Mouse (Mus musculus) thymus, adult 2 months (tissue): ENCODE data around the gene Set. TPM values are rescaled to one million over a fixed set of nuclear protein-coding genes. Genes with fewer than 3 reads are reported as not detected.

Experiments used
- DNase-seq: peaks from one replicate; pipeline ENCODE4 v3.0.0; 2021
- H3K27ac ChIP-seq: fragments of 200-500 bp; 2 replicates; pipeline ENCODE4 v1.5.1; 2012; ENCODE audit warnings: low read length, control low read depth; ENCODE audit not compliant: control insufficient read depth, insufficient read depth
- H3K27me3 ChIP-seq: fragments of 200-500 bp; 2 replicates; pipeline ENCODE4 v1.6.1; 2012; ENCODE audit warnings: mild to moderate bottlenecking, low read length, moderate library complexity, mixed read lengths; ENCODE audit not compliant: control insufficient read depth, insufficient read depth
- H3K36me3 ChIP-seq: fragments of 200-500 bp; 2 replicates; pipeline ENCODE4 v1.6.1; 2012; ENCODE audit warnings: mild to moderate bottlenecking, low read length, moderate library complexity; ENCODE audit not compliant: control insufficient read depth, insufficient read depth
- H3K4me1 ChIP-seq: fragments of 200-500 bp; replicated peaks from 2 replicates; pipeline ENCODE4 v1.6.1; 2012; ENCODE audit warnings: low read length; ENCODE audit not compliant: control insufficient read depth, insufficient read depth
- H3K4me3 ChIP-seq: fragments of 200-500 bp; 2 replicates; pipeline ENCODE4 v1.5.1; 2012; ENCODE audit warnings: mild to moderate bottlenecking, low read length, control low read depth, moderate library complexity; ENCODE audit not compliant: control insufficient read depth, insufficient read depth
- CTCF ChIP-seq: fragments of 200-500 bp; IDR thresholded peaks from 2 replicates; pipeline ENCODE4 v1.5.1; 2012; ENCODE audit warnings: mild to moderate bottlenecking, control low read depth, low read length, moderate library complexity, borderline replicate concordance; ENCODE audit not compliant: control insufficient read depth, poor library complexity, insufficient read depth; ENCODE audit errors: extremely low read depth
- POLR2A ChIP-seq: fragments of 200-500 bp; IDR thresholded peaks from 2 replicates; pipeline ENCODE4 v1.6.1; 2012; ENCODE audit warnings: mild to moderate bottlenecking, low read length, control low read depth, moderate library complexity; ENCODE audit not compliant: control insufficient read depth, poor library complexity, insufficient read depth; ENCODE audit errors: extremely low read depth
- WGBS: fragments of 180-500 bp; shearing (Covaris S2); methylation state at CpG from one replicate; pipeline ENCODE4 v1.1.7; 2018; 5-methylcytosine and 5-hydroxymethylcytosine counted together
- polyA plus RNA-seq: library from polyadenylated mRNA; depleted of rRNA; stranded (reverse); fragments of >200 nt; gene quantifications from 2 replicates; pipeline ENCODE4 v1.2.3, GENCODE M21; 2012

The Set gene
- polyA plus RNA-seq, 1 experiment = 71.7 TPM

DNA sequence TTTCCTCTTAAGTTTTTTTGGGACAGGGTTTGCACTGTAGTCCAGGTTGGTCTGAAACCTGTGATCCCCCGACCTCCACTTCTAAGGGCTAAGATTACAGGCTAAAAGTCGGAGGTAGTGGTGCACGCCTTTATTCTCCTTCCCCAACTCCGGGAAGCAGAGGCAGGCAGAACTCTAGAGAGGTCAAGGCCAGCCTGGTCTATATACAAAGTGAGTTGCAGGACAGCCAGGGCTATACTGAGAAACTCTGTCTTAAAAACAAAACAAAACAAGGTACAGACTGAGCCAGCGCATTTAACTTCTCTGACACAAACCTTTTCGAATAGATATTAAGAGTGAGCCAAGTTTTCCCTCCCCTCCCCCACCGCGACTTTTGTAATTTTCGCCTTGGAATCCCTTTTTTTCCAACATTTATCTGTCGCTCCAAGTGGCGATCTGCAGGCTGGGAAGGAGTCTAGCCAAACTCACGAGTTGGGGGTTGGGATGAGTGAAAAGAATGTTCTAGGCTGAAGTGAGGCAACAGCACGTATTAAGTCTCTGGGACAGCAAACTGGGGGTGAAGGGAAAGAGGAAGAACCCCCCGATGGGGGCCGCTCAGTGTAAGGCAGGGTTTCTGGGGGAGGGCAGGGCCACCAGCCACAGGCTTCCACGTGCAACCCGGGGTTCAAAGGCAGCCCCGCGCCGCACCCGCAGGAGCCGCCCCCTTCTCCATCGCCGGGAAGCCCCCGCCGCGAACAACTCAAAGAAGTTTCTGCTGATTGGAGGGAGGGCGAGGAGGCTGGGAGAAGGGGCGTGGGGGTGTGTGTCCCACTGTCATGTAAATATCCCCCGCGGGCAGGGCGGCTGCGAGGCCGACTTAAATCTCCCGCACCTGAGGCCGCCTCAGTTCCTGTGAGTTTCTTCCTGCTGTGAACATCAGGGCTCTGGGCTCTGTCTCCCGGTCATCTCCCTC lies 4.3 kb downstream of the Set start:
- no peaks in the 10 kb centered on the region for H3K27me3 ChIP-seq
- WGBS = 11% methylated on average over 37 of the region's 37 CpGs
- peak overlapping the region; percentile 60; the same call in 1 of the 2 replicates for H3K27ac ChIP-seq
- no peak for TF ChIP-seq CTCF
- 0 out of 2 replicates have a peak, but pooled peaks have one; percentile 18 for TF ChIP-seq POLR2A
- no peaks in the 10 kb centered on the region for H3K36me3 ChIP-seq
- H3K4me3 ChIP-seq = peak overlapping the region; percentile 80
- peak; percentile 70 for DNase-seq
- peaks cover 26% of the 10 kb centered on the region for H3K4me1 ChIP-seq

- TF ChIP-seq POLR2A = no peak
- 0 out of 2 replicates have a peak, but pooled peaks have one; percentile 25 for TF ChIP-seq CTCF
- Histone ChIP-seq H3K27ac (peak overlapping the region; percentile 60), H3K4me3 (peak overlapping the region; percentile 80), H3K27me3 (no peaks in the 10 kb centered on the region), H3K36me3 (no peaks in the 10 kb centered on the region), H3K4me1 (peaks cover 26% of the 10 kb centered on the region)
- WGBS = under 1% methylated on average over 40 of the region's 40 CpGs
- peak; percentile 50 for DNase-seq
These were observed 5.3 kb downstream of the Set start for GRCm38 (mm10) chr2:30062249-30063093.

GRCm38 (mm10) chr2:30063235-30063634 lies 6.1 kb downstream of the Set start:
- TF ChIP-seq CTCF = no peak
- TF ChIP-seq POLR2A = no peak
- WGBS = 9% methylated on average over 8 of the region's 8 CpGs
- H3K4me3 ChIP-seq = peak overlapping the region; percentile 80
- no peak for DNase-seq
- H3K36me3 ChIP-seq = no peaks in the 10 kb centered on the region; the same call in 1 of the 2 replicates
- H3K27ac ChIP-seq = peak overlapping the region; percentile 60
- peaks cover 26% of the 10 kb centered on the region for H3K4me1 ChIP-seq
- no peaks in the 10 kb centered on the region for H3K27me3 ChIP-seq

DNA sequence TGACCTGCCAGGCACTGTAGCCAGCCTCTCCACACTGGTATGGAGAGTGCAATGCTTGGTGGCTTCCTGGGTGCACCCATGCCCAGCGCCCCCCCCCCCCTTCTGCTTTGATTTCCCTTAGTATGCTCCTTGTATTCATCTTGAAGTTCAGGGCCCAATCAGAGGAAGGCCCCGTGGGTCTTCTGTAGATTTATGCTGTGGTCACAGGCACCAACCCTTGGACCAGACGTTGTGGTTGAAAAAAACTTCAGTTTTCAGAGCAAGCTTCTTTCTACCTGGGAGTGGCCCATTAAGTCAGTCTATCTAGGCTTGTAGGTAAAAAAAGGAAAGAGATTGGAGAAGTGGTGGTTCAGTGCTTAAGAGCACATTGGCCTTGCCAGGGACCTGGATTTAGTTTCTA lies 6.6 kb downstream of the Set start:
- 4% methylated on average over 2 of the region's 3 CpGs for WGBS
- H3K4me3 ChIP-seq = peak overlapping the region; percentile 80; the same call in 1 of the 2 replicates
- DNase-seq = no peak
- H3K36me3 ChIP-seq = peaks cover 4% of the 10 kb centered on the region
- H3K27me3 ChIP-seq = no peaks in the 10 kb centered on the region
- peaks cover 26% of the 10 kb centered on the region for H3K4me1 ChIP-seq
- TF ChIP-seq POLR2A (no peak), CTCF (no peak)
- peak overlapping the region; percentile 60; the same call in 1 of the 2 replicates for H3K27ac ChIP-seq

- no peak for DNase-seq
- Histone ChIP-seq H3K4me1 (peaks cover 26% of the 10 kb centered on the region), H3K27ac (no peak overlapping the region), H3K27me3 (no peaks in the 10 kb centered on the region), H3K4me3 (no peak overlapping the region), H3K36me3 (peaks cover 8% of the 10 kb centered on the region)
- TF ChIP-seq POLR2A (no peak), CTCF (no peak)
- 11% methylated on average over 3 of the region's 3 CpGs for WGBS
These were observed 7.1 kb downstream of the Set start for GRCm38 (mm10) chr2:30064298-30064697.
